Mouse (Mus musculus) cerebellum, adult 2 months (tissue): ENCODE results near the gene Exoc3l.

Source experiments
- CTCF ChIP-seq: fragments of 200-500 bp; IDR thresholded peaks from 2 replicates; pipeline ENCODE4 v1.5.1; 2011; ENCODE audit warnings: low read depth, mild to moderate bottlenecking, control low read depth, low read length, moderate library complexity, borderline replicate concordance; ENCODE audit not compliant: insufficient read depth
- POLR2A ChIP-seq: fragments of 200-500 bp; IDR thresholded peaks from 2 replicates; pipeline ENCODE4 v1.6.1; 2011; ENCODE audit warnings: low read length, control low read depth, borderline replicate concordance; ENCODE audit not compliant: insufficient read depth

DNA sequence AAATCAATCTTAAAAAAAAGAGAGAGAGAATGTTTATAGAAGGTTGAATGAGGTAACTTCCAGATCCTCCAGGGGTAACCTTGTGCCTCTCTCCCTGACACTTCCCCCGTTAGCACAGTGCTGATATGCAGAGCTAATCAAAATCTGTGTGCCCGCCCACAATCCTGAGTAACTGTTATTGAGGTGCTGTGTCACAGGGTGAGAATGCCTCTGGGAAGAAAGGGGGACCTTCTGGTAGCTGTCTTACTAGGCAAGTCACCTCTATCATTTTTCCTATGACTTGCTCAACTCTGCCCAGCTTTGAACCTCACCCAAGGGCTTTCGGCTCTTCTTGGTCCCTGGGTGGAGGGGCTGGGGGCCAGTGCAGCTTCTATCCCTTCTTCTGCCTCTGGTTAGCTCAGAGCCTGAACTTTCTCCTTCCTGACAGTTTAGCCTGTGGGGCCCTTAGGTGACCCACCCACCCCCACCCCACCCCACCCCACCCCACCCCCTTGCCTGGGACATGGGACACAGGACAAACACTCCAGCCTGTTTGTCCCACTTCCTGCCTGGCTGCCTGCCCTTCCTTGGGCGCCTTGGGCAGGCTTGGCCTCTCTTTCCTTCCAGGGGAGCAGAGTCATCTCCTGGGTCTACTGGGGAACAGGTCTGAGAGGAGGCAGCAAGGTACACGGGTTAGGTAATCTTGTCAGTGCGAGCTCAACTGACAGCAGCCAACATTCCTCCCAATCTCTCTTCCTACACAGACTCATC is 44.2 kb upstream of the Exoc3l start:
- TF ChIP-seq POLR2A (no peak), CTCF (no peak)
